Mouse (Mus musculus): ENCODE results near the gene Rgs7.

DNA sequence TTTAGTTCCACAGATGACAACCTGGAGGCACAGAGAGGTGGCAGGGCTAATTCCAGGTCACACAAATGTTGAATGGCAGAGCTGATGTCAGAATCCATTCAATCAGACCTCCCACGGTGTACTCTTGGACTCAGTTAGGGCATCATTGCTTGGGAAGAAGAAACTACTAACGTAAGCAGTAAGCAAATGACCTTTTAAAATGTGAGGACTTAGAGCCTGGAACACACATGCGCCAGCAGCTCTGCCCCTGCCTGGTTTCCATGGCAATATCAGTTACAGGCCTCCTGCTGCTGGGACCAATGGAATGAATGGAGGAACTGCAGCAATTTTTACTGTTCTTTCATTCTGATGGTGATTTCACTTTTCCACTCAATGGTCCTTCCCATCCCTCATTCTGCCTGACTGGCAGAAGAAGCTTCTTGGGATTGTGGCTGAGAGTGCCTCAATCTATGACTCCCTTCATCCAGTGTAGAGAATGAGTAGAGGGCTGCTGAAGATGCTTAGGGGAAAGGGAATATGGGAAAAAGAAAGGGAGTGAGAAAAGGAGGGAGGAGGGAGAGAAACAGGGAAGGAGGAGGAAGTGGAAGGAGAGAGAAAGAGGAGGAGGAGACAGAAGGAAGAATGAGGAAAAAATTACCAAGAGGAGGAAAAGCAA, 106.6 kb downstream of the Rgs7 start:
- TF ChIP-seq CTCF (conservative IDR thresholded peaks at IDR 0.05; ENCODE audit: low read length): no peak
- no peak for TF ChIP-seq NANOG (IDR thresholded peaks at IDR 0.05; ENCODE audit: borderline replicate concordance, low read length)
